Mouse (Mus musculus) kidney, postnatal 0 days (tissue): ENCODE data around the gene Cuedc1. TPM values are rescaled to one million over a fixed set of nuclear protein-coding genes. Genes with fewer than 3 reads are reported as not detected.

Experiments used
- ATAC-seq: fragments of 200-750 bp; cut with Nextera tagmentation; replicated peaks from 2 replicates; pipeline ENCODE4 v1.8.0; 2017; ENCODE audit warnings: low read depth, moderate number of reproducible peaks, moderate TSS enrichment, moderate library complexity; ENCODE audit not compliant: low FRiP score
- DNase-seq: peaks from one replicate; pipeline ENCODE4 v3.0.0-alpha.2; 2016; ENCODE audit warnings: low spot score
- H3K27ac ChIP-seq: fragments of 300-500 bp; sonication (generic); 2 replicates; pipeline ENCODE4 v1.5.1; 2014; ENCODE audit warnings: mild to moderate bottlenecking
- H3K27me3 ChIP-seq: fragments of 300-500 bp; sonication (generic); 2 replicates; pipeline ENCODE4 v1.6.1; 2014; ENCODE audit warnings: low read length, mixed read lengths; ENCODE audit not compliant: insufficient read depth
- H3K36me3 ChIP-seq: fragments of 300-500 bp; sonication (generic); 2 replicates; pipeline ENCODE4 v1.6.1; 2014; ENCODE audit warnings: low read length, mixed read lengths; ENCODE audit not compliant: insufficient read depth
- H3K4me1 ChIP-seq: fragments of 300-500 bp; sonication (generic); replicated peaks from 2 replicates; pipeline ENCODE4 v1.6.1; 2014; ENCODE audit warnings: antibody characterized with exemption, low read length, mixed read lengths; ENCODE audit not compliant: insufficient read depth
- H3K4me2 ChIP-seq: fragments of 300-500 bp; sonication (generic); 2 replicates; pipeline ENCODE4 v1.6.1; 2014; ENCODE audit warnings: mild to moderate bottlenecking, low read length, moderate library complexity, mixed read lengths
- H3K4me3 ChIP-seq: fragments of 300-500 bp; sonication (generic); replicated peaks from 2 replicates; pipeline ENCODE4 v1.5.1; 2014; ENCODE audit warnings: low read depth, low read length
- H3K9ac ChIP-seq: fragments of 300-500 bp; sonication (generic); 2 replicates; pipeline ENCODE4 v1.6.1; 2014; ENCODE audit warnings: low read depth, low read length
- H3K9me3 ChIP-seq: fragments of 300-500 bp; sonication (generic); replicated peaks from 2 replicates; pipeline ENCODE4 v1.6.1; 2016; ENCODE audit warnings: low read length, inconsistent platforms, mixed read lengths
- CTCF ChIP-seq: IDR thresholded peaks from 2 replicates; pipeline ENCODE4 v1.5.1; 2016; ENCODE audit warnings: antibody characterized with exemption, low read depth, mild to moderate bottlenecking, moderate library complexity
- WGBS: fragments of 180-500 bp; shearing (Covaris S2); extraction: QIAGEN DNeasy Blood & Tissue Kit; methylation state at CpG from one replicate; pipeline ENCODE4 v1.1.7; 2014; 5-methylcytosine and 5-hydroxymethylcytosine counted together
- polyA plus RNA-seq: library from polyadenylated mRNA; unstranded; fragments of >200 nt; fragmentation: Nextera tagmentation; extraction: Ambion mirVana; gene quantifications from 2 replicates; pipeline ENCODE4 v1.2.1, GENCODE M21; 2015

Gene Cuedc1
- polyA plus RNA-seq, 1 experiment from 2014 or later, result 16.4 TPM

- DNase-seq (peak; percentile 92), ATAC-seq (peak; percentile 79)
- TF ChIP-seq CTCF, result no peak
- Histone ChIP-seq H3K27ac (peak overlapping the region; percentile 81), H3K4me3 (no peak overlapping the region), H3K36me3 (no peaks in the 10 kb centered on the region), H3K4me1 (peaks cover 40% of the 10 kb centered on the region), H3K9me3 (no peaks in the 10 kb centered on the region), H3K4me2 (peak overlapping the region; percentile 4; the same call in 1 of the 2 replicates), H3K27me3 (no peaks in the 10 kb centered on the region), H3K9ac (peak overlapping the region; percentile 9; the same call in 1 of the 2 replicates)
- 21% methylated on average over 8 of the region's 8 CpGs for WGBS
These were observed 21.2 kb downstream of the Cuedc1 start for GRCm38 (mm10) chr11:88118817-88119642.

DNA sequence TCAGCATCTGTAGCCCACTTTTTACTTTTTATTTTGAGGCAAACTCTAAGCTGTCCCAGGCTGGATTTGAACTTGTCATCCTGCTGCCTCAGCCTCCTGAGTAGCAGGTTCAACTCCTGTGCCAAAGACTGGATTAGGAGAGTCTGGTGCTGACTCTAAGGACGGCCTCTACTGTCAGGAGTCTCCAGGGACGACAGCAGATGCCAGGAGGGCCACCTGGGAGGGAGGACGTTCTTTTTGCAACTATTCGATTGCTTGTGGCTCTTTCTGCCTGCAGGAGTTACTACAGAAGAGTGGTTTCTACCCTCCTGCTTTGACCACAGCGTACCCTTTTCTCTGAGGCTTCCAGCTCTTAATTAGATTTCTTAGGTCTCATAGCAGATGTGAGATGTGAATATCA is 24.7 kb downstream of the Cuedc1 start:
- no peak for ATAC-seq
- Histone ChIP-seq H3K27me3 (no peaks in the 10 kb centered on the region), H3K36me3 (no peaks in the 10 kb centered on the region), H3K4me3 (no peak overlapping the region), H3K9ac (no peak overlapping the region), H3K9me3 (no peaks in the 10 kb centered on the region), H3K27ac (no peak overlapping the region), H3K4me1 (peaks cover 18% of the 10 kb centered on the region), H3K4me2 (no peak overlapping the region)
- no peak for TF ChIP-seq CTCF
- 57% methylated on average over 5 of the region's 5 CpGs for WGBS
- no peak for DNase-seq

- no peak overlapping the region for H3K27ac ChIP-seq
- H3K4me2 ChIP-seq, result no peak overlapping the region
- no peak overlapping the region for H3K4me3 ChIP-seq
- DNase-seq (no peak), ATAC-seq (no peak)
- TF ChIP-seq CTCF, result no peak
- H3K4me1 ChIP-seq, result peaks cover 14% of the 10 kb centered on the region
- H3K9ac ChIP-seq, result no peak overlapping the region
- 61% methylated on average over 5 of the region's 5 CpGs for WGBS
- H3K36me3 ChIP-seq, result no peaks in the 10 kb centered on the region
- H3K27me3 ChIP-seq, result no peaks in the 10 kb centered on the region
- H3K9me3 ChIP-seq, result no peaks in the 10 kb centered on the region
These were observed 25.2 kb downstream of the Cuedc1 start for GRCm38 (mm10) chr11:88123021-88123420.

DNA sequence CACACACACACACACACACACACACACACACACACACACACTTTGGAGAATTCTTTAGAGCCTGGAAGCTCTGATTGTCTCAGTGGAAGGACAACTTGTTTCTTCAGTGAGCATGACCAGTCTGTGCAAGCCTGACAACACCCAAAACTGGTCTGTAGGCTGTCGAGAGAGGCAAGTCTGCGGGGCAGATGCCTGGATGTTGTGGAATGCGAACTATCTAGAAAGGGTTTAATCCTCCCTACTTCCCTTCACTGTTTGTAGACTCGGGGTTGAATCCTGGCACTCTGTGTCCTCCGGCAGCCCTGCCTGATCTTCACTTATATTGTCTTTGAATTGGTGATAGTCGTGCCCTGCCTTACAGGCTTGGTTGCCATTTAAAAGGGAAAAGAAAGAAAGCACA is 25.9 kb downstream of the Cuedc1 start:
- Histone ChIP-seq H3K4me1 (peaks cover 8% of the 10 kb centered on the region), H3K4me2 (no peak overlapping the region), H3K4me3 (no peak overlapping the region), H3K27ac (peak overlapping the region; percentile 25; the same call in 1 of the 2 replicates), H3K9me3 (no peaks in the 10 kb centered on the region), H3K36me3 (no peaks in the 10 kb centered on the region), H3K27me3 (no peaks in the 10 kb centered on the region), H3K9ac (no peak overlapping the region)
- ATAC-seq (no peak), DNase-seq (no peak)
- TF ChIP-seq CTCF, result no peak
- WGBS, result 40% methylated on average over 6 of the region's 6 CpGs

- Histone ChIP-seq H3K4me3 (no peak overlapping the region), H3K9ac (no peak overlapping the region), H3K9me3 (no peaks in the 10 kb centered on the region), H3K4me1 (no peaks in the 10 kb centered on the region; the same call in 1 of the 2 replicates), H3K36me3 (no peaks in the 10 kb centered on the region), H3K4me2 (no peak overlapping the region), H3K27ac (peak overlapping the region; percentile 76), H3K27me3 (no peaks in the 10 kb centered on the region)
- no peak for TF ChIP-seq CTCF
- DNase-seq (no peak), ATAC-seq (0 out of 2 replicates have a peak, but pooled peaks have one; percentile 36)
- WGBS, result 52% methylated on average over 6 of the region's 7 CpGs
These were observed 27.6 kb downstream of the Cuedc1 start for GRCm38 (mm10) chr11:88125483-88125882.

DNA sequence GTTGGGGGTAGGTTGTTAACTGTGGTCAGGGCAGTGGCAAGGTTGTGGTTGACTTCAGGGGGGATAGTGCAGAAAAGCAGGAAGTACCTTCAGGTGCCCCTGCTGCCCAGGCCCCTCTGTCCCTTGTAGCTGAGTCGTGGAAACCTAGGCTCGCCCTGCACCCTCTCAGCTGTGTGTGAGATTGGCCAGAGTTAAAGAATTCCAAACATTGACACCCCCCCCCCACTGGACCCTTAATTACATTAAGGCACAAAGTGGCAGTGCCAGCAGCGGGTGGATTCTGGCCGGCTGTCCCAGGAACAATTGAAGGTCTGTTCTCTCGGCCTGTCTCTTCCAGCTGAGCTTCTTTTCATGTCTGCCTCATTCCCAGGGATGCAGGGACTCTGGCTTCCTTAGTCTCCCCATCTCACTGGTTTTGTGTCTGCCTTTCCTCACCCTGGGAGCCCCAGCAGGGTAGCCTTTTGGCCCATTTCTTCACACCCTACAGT is 28.5 kb downstream of the Cuedc1 start:
- DNase-seq (no peak), ATAC-seq (no peak)
- Histone ChIP-seq H3K27ac (peak overlapping the region; percentile 76), H3K4me1 (no peaks in the 10 kb centered on the region; the same call in 1 of the 2 replicates), H3K4me3 (no peak overlapping the region), H3K4me2 (no peak overlapping the region), H3K36me3 (no peaks in the 10 kb centered on the region), H3K9me3 (no peaks in the 10 kb centered on the region), H3K27me3 (no peaks in the 10 kb centered on the region), H3K9ac (no peak overlapping the region)
- no peak for TF ChIP-seq CTCF
- WGBS, result 41% methylated on average over 5 of the region's 5 CpGs
